Mouse (Mus musculus) cerebellum, adult 9-10 months (tissue): Measurements from ENCODE around the gene A230050P20Rik.
"Not testable (repeated sequence)": the region's sequence is repeated elsewhere in the genome, so short reads cannot be mapped to it uniquely, and the experiment has no call there.

Experiments
- DNase-seq: peaks from one replicate; pipeline ENCODE4 v3.0.0; 2022

The A230050P20Rik gene

GRCm38 (mm10) chr9:20868448-20869001 lies at the start of gene A230050P20Rik:
TSS of gene A230050P20Rik (plus strand) at chr9:20868642.
- peak; percentile 75 for DNase-seq

GRCm38 (mm10) chr9:20820001-20820400 lies 48.4 kb upstream of the A230050P20Rik start:
- no peak for DNase-seq

GRCm38 (mm10) chr9:20822821-20823220 lies 45.6 kb upstream of the A230050P20Rik start:
- no peak for DNase-seq

- DNase-seq: no peak
Observed at GRCm38 (mm10) chr9:20825781-20826180, 42.7 kb upstream of the A230050P20Rik start.

- DNase-seq: no peak
Observed at GRCm38 (mm10) chr9:20828127-20828526, 40.3 kb upstream of the A230050P20Rik start.

GRCm38 (mm10) chr9:20830901-20831643 lies 37.4 kb upstream of the A230050P20Rik start:
- peak; percentile 91 for DNase-seq

GRCm38 (mm10) chr9:20834881-20835280 lies 33.6 kb upstream of the A230050P20Rik start:
- no peak for DNase-seq

- DNase-seq: not testable (repeated sequence)
Observed at GRCm38 (mm10) chr9:20835431-20835954, 32.9 kb upstream of the A230050P20Rik start.

GRCm38 (mm10) chr9:20837184-20837947 lies 31.1 kb upstream of the A230050P20Rik start:
- DNase-seq: no peak

- no peak for DNase-seq
Observed at GRCm38 (mm10) chr9:20838931-20839330, 29.5 kb upstream of the A230050P20Rik start.

- no peak for DNase-seq
Observed at GRCm38 (mm10) chr9:20842211-20842610, 26.2 kb upstream of the A230050P20Rik start.

GRCm38 (mm10) chr9:20842670-20843069 lies 25.8 kb upstream of the A230050P20Rik start:
- peak; percentile 15 for DNase-seq

- no peak for DNase-seq
Observed at GRCm38 (mm10) chr9:20850179-20850578, 18.3 kb upstream of the A230050P20Rik start.

GRCm38 (mm10) chr9:20857131-20857530 lies 11.3 kb upstream of the A230050P20Rik start:
- no peak for DNase-seq

- no peak for DNase-seq
Observed at GRCm38 (mm10) chr9:20859926-20860325, 8.5 kb upstream of the A230050P20Rik start.

- no peak for DNase-seq
Observed at GRCm38 (mm10) chr9:20861821-20862220, 6.6 kb upstream of the A230050P20Rik start.

GRCm38 (mm10) chr9:20862225-20862624 lies 6.2 kb upstream of the A230050P20Rik start:
- no peak for DNase-seq

- DNase-seq: peak; percentile 9
Observed at GRCm38 (mm10) chr9:20866879-20867278, 1.6 kb upstream of the A230050P20Rik start.

- peak; percentile 37 for DNase-seq
Observed at GRCm38 (mm10) chr9:20869246-20869645, 804 bp downstream of the A230050P20Rik start.

GRCm38 (mm10) chr9:20870211-20871173 lies 2.0 kb downstream of the A230050P20Rik start:
- peak; percentile 38 for DNase-seq

- peak; percentile 30 for DNase-seq
Observed at GRCm38 (mm10) chr9:20872991-20873390, 4.5 kb downstream of the A230050P20Rik start.

- DNase-seq: peak; percentile 27
Observed at GRCm38 (mm10) chr9:20873521-20873920, 5.1 kb downstream of the A230050P20Rik start.
